Mouse (Mus musculus): ENCODE measurements around the gene Gm14214. TPM values are rescaled to one million over a fixed set of nuclear protein-coding genes. Genes with fewer than 3 reads are reported as not detected.

Gm14214 gene
- total and polyA plus RNA-seq, 2 experiments from 2014 or later: not detected

GRCm38 (mm10) chr2:154731916-154732315, 37.9 kb downstream of the Gm14214 start:
- Histone ChIP-seq H3K27me3 (ENCODE audit: insufficient read depth, low read length) (no peaks in the 10 kb centered on the region), H3K9me3 (ENCODE audit: low read length) (no peaks in the 10 kb centered on the region), H3K27ac (no peak overlapping the region), H3K36me3 (ENCODE audit: insufficient read depth, low read length) (no peaks in the 10 kb centered on the region), H3K9ac (replicated peaks; ENCODE audit: low read length) (no peak overlapping the region), H3K4me1 (ENCODE audit: insufficient read depth, low read length) (no peaks in the 10 kb centered on the region), H3K4me2 (ENCODE audit: low read depth, low read length) (no peak overlapping the region), H3K4me3 (ENCODE audit: low read length) (no peak overlapping the region)
- DNase-seq (ENCODE audit: low spot score): no peak
- ATAC-seq: no peak
- TF ChIP-seq CTCF (IDR thresholded peaks at IDR 0.05; ENCODE audit: low read depth): no peak
- WGBS: 52% methylated on average over 2 of the region's 2 CpGs

- Histone ChIP-seq H3K4me3 (ENCODE audit: low read length) (no peak overlapping the region), H3K4me2 (ENCODE audit: low read depth, low read length) (no peak overlapping the region), H3K36me3 (ENCODE audit: insufficient read depth, low read length) (no peaks in the 10 kb centered on the region), H3K4me1 (ENCODE audit: insufficient read depth, low read length) (no peaks in the 10 kb centered on the region), H3K27me3 (ENCODE audit: insufficient read depth, low read length) (no peaks in the 10 kb centered on the region), H3K27ac (no peak overlapping the region), H3K9ac (replicated peaks; ENCODE audit: low read length) (no peak overlapping the region), H3K9me3 (ENCODE audit: low read length) (no peaks in the 10 kb centered on the region)
- no peak for DNase-seq (ENCODE audit: low spot score)
- WGBS: 61% methylated on average over 3 of the region's 3 CpGs
- TF ChIP-seq CTCF (IDR thresholded peaks at IDR 0.05; ENCODE audit: low read depth): no peak
- ATAC-seq: no peak
Observed at GRCm38 (mm10) chr2:154730841-154731240, 39.0 kb downstream of the Gm14214 start.

GRCm38 (mm10) chr2:154729737-154730136, 40.1 kb downstream of the Gm14214 start:
- ATAC-seq (no peak), DNase-seq (ENCODE audit: low spot score) (no peak)
- Histone ChIP-seq H3K4me1 (ENCODE audit: insufficient read depth, low read length) (no peaks in the 10 kb centered on the region), H3K36me3 (ENCODE audit: insufficient read depth, low read length) (no peaks in the 10 kb centered on the region), H3K4me3 (ENCODE audit: low read length) (no peak overlapping the region), H3K4me2 (ENCODE audit: low read depth, low read length) (no peak overlapping the region), H3K27ac (no peak overlapping the region), H3K9me3 (ENCODE audit: low read length) (no peaks in the 10 kb centered on the region), H3K27me3 (ENCODE audit: insufficient read depth, low read length) (no peaks in the 10 kb centered on the region), H3K9ac (replicated peaks; ENCODE audit: low read length) (no peak overlapping the region)
- TF ChIP-seq CTCF (IDR thresholded peaks at IDR 0.05; ENCODE audit: low read depth): no peak
- WGBS: 74% methylated on average over 3 of the region's 3 CpGs

- Histone ChIP-seq H3K9ac (replicated peaks; ENCODE audit: low read length) (no peak overlapping the region), H3K36me3 (ENCODE audit: insufficient read depth, low read length) (no peaks in the 10 kb centered on the region), H3K4me3 (ENCODE audit: low read length) (no peak overlapping the region), H3K9me3 (ENCODE audit: low read length) (no peaks in the 10 kb centered on the region), H3K4me1 (ENCODE audit: insufficient read depth, low read length) (no peaks in the 10 kb centered on the region), H3K27ac (no peak overlapping the region), H3K4me2 (ENCODE audit: low read depth, low read length) (no peak overlapping the region), H3K27me3 (ENCODE audit: insufficient read depth, low read length) (no peaks in the 10 kb centered on the region)
- TF ChIP-seq CTCF (IDR thresholded peaks at IDR 0.05; ENCODE audit: low read depth): no peak
- DNase-seq (ENCODE audit: low spot score) (no peak), ATAC-seq (no peak)
- 70% methylated on average over 4 of the region's 4 CpGs for WGBS
Observed at GRCm38 (mm10) chr2:154723473-154723872, 46.4 kb downstream of the Gm14214 start.

GRCm38 (mm10) chr2:154720315-154720714, 49.5 kb downstream of the Gm14214 start:
- H3K27me3 ChIP-seq (ENCODE audit: insufficient read depth, low read length): no peaks in the 10 kb centered on the region
- no peaks in the 10 kb centered on the region for H3K36me3 ChIP-seq (ENCODE audit: insufficient read depth, low read length)
- H3K4me2 ChIP-seq (ENCODE audit: low read depth, low read length): no peak overlapping the region
- no peaks in the 10 kb centered on the region for H3K9me3 ChIP-seq (ENCODE audit: low read length)
- no peak for ATAC-seq
- H3K9ac ChIP-seq (replicated peaks; ENCODE audit: low read length): no peak overlapping the region
- WGBS: 89% methylated on average over 2 of the region's 2 CpGs
- no peak for DNase-seq (ENCODE audit: low spot score)
- H3K27ac ChIP-seq: no peak overlapping the region
- TF ChIP-seq CTCF (IDR thresholded peaks at IDR 0.05; ENCODE audit: low read depth): no peak
- no peaks in the 10 kb centered on the region for H3K4me1 ChIP-seq (ENCODE audit: insufficient read depth, low read length)
- H3K4me3 ChIP-seq (ENCODE audit: low read length): no peak overlapping the region

Other genes with a start within 250 kb of the Gm14214 start
- 0.90 and 1.9 TPM in 2 replicates for gene 1700003F12Rik, start 222.9 kb downstream of the Gm14214 start, total RNA-seq (2014; rRNA removed)
- 3.9 and 4.0 TPM in 2 replicates for gene 1700003F12Rik, start 222.9 kb downstream of the Gm14214 start, polyA plus RNA-seq (2015; fragmentation: Nextera tagmentation; extraction: Ambion mirVana)
- 0.52 TPM in 1 of 2 replicates, not detected in the other for gene Actl10, start 218.3 kb downstream of the Gm14214 start, total RNA-seq (2014; rRNA removed)
- 0.23 TPM in 1 of 2 replicates, not detected in the other for gene Actl10, start 218.3 kb downstream of the Gm14214 start, polyA plus RNA-seq (2015; fragmentation: Nextera tagmentation; extraction: Ambion mirVana)
- 35.1 and 52.2 TPM in 2 replicates for gene Necab3, start 211.1 kb downstream of the Gm14214 start, total RNA-seq (2014; rRNA removed)
- 22.9 and 27.0 TPM in 2 replicates for gene Necab3, start 211.1 kb downstream of the Gm14214 start, polyA plus RNA-seq (2015; fragmentation: Nextera tagmentation; extraction: Ambion mirVana)
- 6.3 and 6.7 TPM in 2 replicates for gene E2f1, start 200.1 kb downstream of the Gm14214 start, total RNA-seq (2014; rRNA removed)
- 8.4 and 8.7 TPM in 2 replicates for gene E2f1, start 200.1 kb downstream of the Gm14214 start, polyA plus RNA-seq (2015; fragmentation: Nextera tagmentation; extraction: Ambion mirVana)
- 24.8 and 31.1 TPM in 2 replicates for gene Pxmp4, start 166.3 kb downstream of the Gm14214 start, total RNA-seq (2014; rRNA removed)
- gene Pxmp4, start 166.3 kb downstream of the Gm14214 start, polyA plus RNA-seq (2015; fragmentation: Nextera tagmentation; extraction: Ambion mirVana): 21.9 and 24.1 TPM in 2 replicates
- 7.0 and 8.5 TPM in 2 replicates for gene Zfp341, start 156.7 kb downstream of the Gm14214 start, total RNA-seq (2014; rRNA removed)
- 1.5 and 1.6 TPM in 2 replicates for gene Zfp341, start 156.7 kb downstream of the Gm14214 start, polyA plus RNA-seq (2015; fragmentation: Nextera tagmentation; extraction: Ambion mirVana)
- not detected in 2 replicates for gene 4930519P11Rik, start 156.6 kb downstream of the Gm14214 start, total RNA-seq (2014; rRNA removed)
- gene 4930519P11Rik, start 156.6 kb downstream of the Gm14214 start, polyA plus RNA-seq (2015; fragmentation: Nextera tagmentation; extraction: Ambion mirVana): 0.54 TPM in 1 of 2 replicates, not detected in the other
- 113 and 151 TPM in 2 replicates for gene Chmp4b, start 118.3 kb downstream of the Gm14214 start, total RNA-seq (2014; rRNA removed)
- gene Chmp4b, start 118.3 kb downstream of the Gm14214 start, polyA plus RNA-seq (2015; fragmentation: Nextera tagmentation; extraction: Ambion mirVana): 35.9 and 36.5 TPM in 2 replicates
- 180 and 199 TPM in 2 replicates for gene Raly, start 21.1 kb upstream of the Gm14214 start, total RNA-seq (2014; rRNA removed)
- 22.4 and 25.5 TPM in 2 replicates for gene Raly, start 21.1 kb upstream of the Gm14214 start, polyA plus RNA-seq (2015; fragmentation: Nextera tagmentation; extraction: Ambion mirVana)
- 1.3 TPM in 1 of 2 replicates, not detected in the other for gene a, start 21.4 kb upstream of the Gm14214 start, total RNA-seq (2014; rRNA removed)
- gene a, start 21.4 kb upstream of the Gm14214 start, polyA plus RNA-seq (2015; fragmentation: Nextera tagmentation; extraction: Ambion mirVana): 0.85 and 1.6 TPM in 2 replicates
- 30.4 and 32.6 TPM in 2 replicates for gene Eif2s2, start 122.9 kb upstream of the Gm14214 start, total RNA-seq (2014; rRNA removed)
- 92.9 and 106 TPM in 2 replicates for gene Eif2s2, start 122.9 kb upstream of the Gm14214 start, polyA plus RNA-seq (2015; fragmentation: Nextera tagmentation; extraction: Ambion mirVana)
- 0.58 TPM in 1 of 2 replicates, not detected in the other for gene Gm14226, start 248.2 kb upstream of the Gm14214 start, total RNA-seq (2014; rRNA removed)
- 0.08 and 0.14 TPM in 2 replicates for gene Gm14226, start 248.2 kb upstream of the Gm14214 start, polyA plus RNA-seq (2015; fragmentation: Nextera tagmentation; extraction: Ambion mirVana)